Mouse (Mus musculus) layer of hippocampus, adult 9-11 months (tissue): Measurements from ENCODE around the gene Gm49361.
A peak's percentile ranks its signal among the peaks of the same experiment; 100 is the strongest.
"Not testable (repeated sequence)": the region's sequence is repeated elsewhere in the genome, so short reads cannot be mapped to it uniquely, and the experiment has no call there.

Source experiments
- DNase-seq: peaks from one replicate; pipeline ENCODE4 v3.0.0; 2022

The Gm49361 gene

GRCm38 (mm10) chr14:57746001-57746771 is at the start of gene Gm49361:
Gene Gm49361 (minus strand): TSS chr14:57746103.
- DNase-seq = peak; percentile 81

- DNase-seq = no peak
Measured at GRCm38 (mm10) chr14:57791171-57791570, 45.3 kb upstream of the Gm49361 start.

- no peak for DNase-seq
Measured at GRCm38 (mm10) chr14:57789759-57790158, 43.9 kb upstream of the Gm49361 start.

- DNase-seq = no peak
Measured at GRCm38 (mm10) chr14:57789311-57789710, 43.4 kb upstream of the Gm49361 start.

GRCm38 (mm10) chr14:57787406-57787805 is 41.5 kb upstream of the Gm49361 start:
- DNase-seq = no peak

GRCm38 (mm10) chr14:57772157-57772815 is 26.4 kb upstream of the Gm49361 start:
- no peak for DNase-seq

GRCm38 (mm10) chr14:57769102-57769501 is 23.2 kb upstream of the Gm49361 start:
- DNase-seq = no peak

- no peak for DNase-seq
Measured at GRCm38 (mm10) chr14:57760447-57761412, 14.8 kb upstream of the Gm49361 start.

- no peak for DNase-seq
Measured at GRCm38 (mm10) chr14:57758237-57758636, 12.3 kb upstream of the Gm49361 start, which contains the start of gene Lats2. Gene Lats2 (minus strand): TSS chr14:57758388.

- DNase-seq = no peak
Measured at GRCm38 (mm10) chr14:57756094-57756493, 10.2 kb upstream of the Gm49361 start.

GRCm38 (mm10) chr14:57755661-57756060 is 9.8 kb upstream of the Gm49361 start:
- DNase-seq = no peak

- no peak for DNase-seq
Measured at GRCm38 (mm10) chr14:57753351-57753992, 7.6 kb upstream of the Gm49361 start.

- DNase-seq = not testable (repeated sequence)
Measured at GRCm38 (mm10) chr14:57751006-57751405, 5.1 kb upstream of the Gm49361 start.

GRCm38 (mm10) chr14:57749501-57749900 is 3.6 kb upstream of the Gm49361 start:
- DNase-seq = no peak

GRCm38 (mm10) chr14:57745291-57745969 is 473 bp downstream of the Gm49361 start:
- DNase-seq = no peak

GRCm38 (mm10) chr14:57744547-57744946 is 1.4 kb downstream of the Gm49361 start:
- DNase-seq = no peak

- DNase-seq = no peak
Measured at GRCm38 (mm10) chr14:57740651-57741050, 5.3 kb downstream of the Gm49361 start.

- no peak for DNase-seq
Measured at GRCm38 (mm10) chr14:57737089-57737488, 8.8 kb downstream of the Gm49361 start.

GRCm38 (mm10) chr14:57736141-57736540 is 9.8 kb downstream of the Gm49361 start:
- DNase-seq = no peak

GRCm38 (mm10) chr14:57732668-57733293 is 13.1 kb downstream of the Gm49361 start:
- no peak for DNase-seq

- DNase-seq = no peak
Measured at GRCm38 (mm10) chr14:57730527-57730926, 15.4 kb downstream of the Gm49361 start.
